Mouse (Mus musculus): ENCODE measurements around the gene Hspa12a. TPM values are rescaled to one million over a fixed set of nuclear protein-coding genes. Genes with fewer than 3 reads are reported as not detected.

Gene Hspa12a
- total RNA-seq, 2 experiments from 2014 or later = 186 to 192 TPM

- DNase-seq (ENCODE audit: extremely low spot score in 1 of 2, low spot score in 2 of 2) = no peak
- intact Hi-C loops (cut with DNase I) = loop anchor here (5.0 to 10.0 kb wide), 2 partner anchors 52 to 400 kb away; no protein-coding TSS in a partner anchor
Observed at GRCm38 (mm10) chr19:58805191-58805779, 138.2 kb downstream of the Hspa12a start.

GRCm38 (mm10) chr19:58795114-58795669 is 148.3 kb downstream of the Hspa12a start:
- DNase-seq (ENCODE audit: extremely low spot score in 1 of 2, low spot score in 2 of 2) = no peak
- intact Hi-C loops (cut with DNase I) = no loop called here

- intact Hi-C loops (cut with DNase I) = no loop called here
- peak in 1 of 2 experiments; percentile 53 for DNase-seq (ENCODE audit: extremely low spot score in 1 of 2, low spot score in 2 of 2)
Observed at GRCm38 (mm10) chr19:58794284-58794683, 149.2 kb downstream of the Hspa12a start, which contains the start of gene 1700019N19Rik. TSS of gene 1700019N19Rik (minus strand) at chr19:58794461.

DNA sequence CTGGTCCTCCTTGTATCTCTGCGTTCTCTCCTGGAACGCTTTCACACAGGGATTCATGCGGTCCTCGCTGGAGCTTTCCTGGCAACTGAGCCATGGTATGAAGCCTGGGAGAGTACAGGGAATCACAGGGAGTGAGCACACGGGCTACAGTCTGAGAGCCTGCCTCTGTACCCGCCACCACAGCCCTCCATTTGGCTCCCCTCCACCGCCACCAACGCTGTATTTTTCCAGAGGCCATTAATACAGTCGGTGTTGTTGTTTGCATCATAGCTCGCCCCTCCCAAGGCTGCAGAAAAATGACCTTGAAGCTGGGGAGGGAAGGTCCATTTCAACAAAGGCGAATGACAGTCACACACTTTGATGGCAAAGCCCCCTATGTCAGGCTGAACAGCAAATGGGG is 154.3 kb downstream of the Hspa12a start:
- DNase-seq (ENCODE audit: extremely low spot score in 1 of 2, low spot score in 2 of 2) = no peak
- intact Hi-C loops (cut with DNase I) = no loop called here

DNA sequence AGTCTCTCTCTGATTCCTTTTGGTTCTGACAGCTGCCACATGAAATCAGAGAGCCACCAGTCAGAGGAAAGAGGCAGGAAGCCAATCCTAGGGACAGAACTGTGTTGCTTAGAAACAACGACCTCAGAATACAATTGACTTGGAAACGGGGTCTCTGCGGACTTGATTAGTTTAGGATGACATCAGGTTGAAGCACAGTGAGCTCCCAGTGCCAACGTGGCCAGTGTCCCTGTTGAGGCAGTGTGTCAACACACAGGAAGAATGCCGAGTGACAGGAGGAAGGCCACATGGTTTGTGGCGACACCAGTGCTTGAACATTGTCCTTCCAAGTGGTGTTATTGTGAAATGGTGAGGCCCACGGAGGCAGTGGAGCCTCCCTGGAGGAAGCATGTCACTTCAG is 159.5 kb downstream of the Hspa12a start:
- intact Hi-C loops (cut with DNase I) = no loop called here
- peak in 1 of 2 experiments; percentile 23 for DNase-seq (ENCODE audit: extremely low spot score in 1 of 2, low spot score in 2 of 2)

- intact Hi-C loops (cut with DNase I) = no loop called here
- DNase-seq (ENCODE audit: extremely low spot score in 1 of 2, low spot score in 2 of 2) = no peak
Observed at GRCm38 (mm10) chr19:58781566-58781965, 161.9 kb downstream of the Hspa12a start.

- no peak for DNase-seq (ENCODE audit: extremely low spot score in 1 of 2, low spot score in 2 of 2)
- intact Hi-C loops (cut with DNase I) = no loop called here
Observed at GRCm38 (mm10) chr19:58776461-58776860, 167.0 kb downstream of the Hspa12a start.

DNA sequence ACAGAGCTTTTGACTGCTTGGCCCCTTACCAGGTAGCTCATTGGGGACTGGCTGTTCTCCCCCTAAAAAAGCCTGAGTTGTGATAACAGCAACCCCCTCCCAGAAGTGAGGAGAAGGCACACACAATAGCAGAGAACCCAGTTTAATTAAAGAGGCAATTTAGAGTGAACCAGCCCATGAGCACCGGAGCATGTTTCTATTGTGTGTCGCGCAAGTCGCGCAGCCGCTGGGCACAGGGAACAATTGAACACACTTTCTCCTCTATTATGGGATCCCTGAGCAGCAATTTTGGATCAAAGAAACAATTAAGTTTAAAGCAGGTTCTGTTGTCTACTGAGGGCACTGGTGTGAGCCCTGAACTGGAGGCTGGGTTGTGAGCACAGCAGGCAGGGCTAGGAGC is 176.1 kb downstream of the Hspa12a start:
- no peak for DNase-seq (ENCODE audit: extremely low spot score in 1 of 2, low spot score in 2 of 2)
- intact Hi-C loops (cut with DNase I) = no loop called here

DNA sequence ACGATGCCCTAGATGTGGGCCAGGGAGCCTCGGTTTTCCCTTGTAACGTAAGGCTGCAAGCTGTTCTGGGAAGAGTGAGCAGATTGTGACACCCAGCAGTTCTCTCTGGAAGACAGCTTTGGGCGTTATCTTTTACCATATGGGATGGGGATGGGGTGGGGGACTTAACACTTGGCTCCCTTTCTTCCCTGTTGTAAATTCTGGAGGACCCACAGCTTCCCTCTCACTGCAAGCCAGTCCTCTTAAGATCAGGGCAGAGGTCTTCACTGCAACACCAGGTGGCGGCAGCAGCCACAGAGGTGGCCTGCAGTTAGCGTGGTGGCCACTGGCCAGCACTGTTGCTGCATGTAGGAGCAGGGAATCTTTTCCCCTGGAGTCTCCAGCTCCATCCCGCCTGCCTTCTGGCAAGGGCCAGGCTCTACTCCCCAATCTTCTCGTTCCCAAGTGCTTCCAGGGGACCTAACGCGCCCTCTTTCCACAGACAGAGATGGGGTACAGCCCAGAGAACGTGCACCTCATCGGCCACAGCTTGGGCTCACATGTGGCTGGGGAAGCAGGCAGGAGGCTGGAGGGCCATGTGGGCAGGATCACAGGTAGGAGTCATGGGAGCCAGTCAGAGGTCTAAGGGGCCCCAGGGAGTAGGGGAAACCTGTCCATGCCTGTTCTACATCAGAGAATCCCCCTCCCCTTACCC is 180.5 kb downstream of the Hspa12a start:
- peak; percentile 61 to 83 for DNase-seq (ENCODE audit: extremely low spot score in 1 of 2, low spot score in 2 of 2)
- intact Hi-C loops (cut with DNase I) = loop anchor here (2.0 kb wide), 1 partner anchor 142 kb away; no protein-coding TSS in a partner anchor

DNA sequence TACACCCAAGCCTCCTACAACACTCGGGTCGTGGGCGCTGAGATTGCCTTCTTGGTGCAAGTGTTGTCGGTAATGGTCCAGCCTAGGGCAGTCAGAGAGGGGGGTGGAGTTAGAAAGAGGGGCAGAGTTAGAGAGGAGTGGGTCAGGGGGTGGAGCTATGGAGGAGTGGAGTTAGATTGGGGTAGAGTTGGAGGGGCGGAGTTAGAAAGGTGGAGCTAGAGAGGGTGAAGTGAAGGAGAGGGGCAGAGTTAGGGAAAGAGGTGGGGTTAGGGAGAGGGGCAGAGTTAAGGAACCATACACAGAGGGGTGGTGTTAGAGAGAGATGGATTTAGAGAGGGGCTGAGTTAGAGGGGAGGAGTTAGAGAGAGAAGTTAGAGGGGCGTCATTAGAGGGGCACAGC is 181.1 kb downstream of the Hspa12a start:
- intact Hi-C loops (cut with DNase I) = loop anchor here (2.0 kb wide), 1 partner anchor 142 kb away; no protein-coding TSS in a partner anchor
- DNase-seq (ENCODE audit: extremely low spot score in 1 of 2, low spot score in 2 of 2) = no peak

DNA sequence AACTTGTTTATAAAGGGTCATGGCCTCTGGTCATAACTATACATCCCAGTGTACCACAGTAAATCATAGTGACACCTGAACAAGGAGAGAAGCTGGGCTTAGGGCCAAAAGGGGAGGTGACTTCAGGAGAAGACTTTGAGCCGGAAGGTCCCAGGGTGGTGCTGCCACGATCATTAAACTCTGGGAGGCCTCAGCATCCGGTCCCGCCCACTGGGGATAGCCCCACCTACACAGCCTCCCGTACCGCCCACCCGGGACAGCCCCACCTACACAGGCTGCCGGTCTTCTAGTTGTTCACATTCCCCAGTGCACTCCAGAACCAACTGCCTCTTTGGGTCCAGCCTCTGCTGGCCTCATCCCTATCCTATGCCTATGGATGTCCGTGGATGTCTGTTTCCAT is 184.0 kb downstream of the Hspa12a start, which contains the start of gene Pnliprp2:
Gene Pnliprp2, plus strand, starts transcription at position 297 of the 400 bp plus-strand sequence.
- intact Hi-C loops (cut with DNase I) = no loop called here
- peak in 1 of 2 experiments; percentile 42 for DNase-seq (ENCODE audit: extremely low spot score in 1 of 2, low spot score in 2 of 2)

DNA sequence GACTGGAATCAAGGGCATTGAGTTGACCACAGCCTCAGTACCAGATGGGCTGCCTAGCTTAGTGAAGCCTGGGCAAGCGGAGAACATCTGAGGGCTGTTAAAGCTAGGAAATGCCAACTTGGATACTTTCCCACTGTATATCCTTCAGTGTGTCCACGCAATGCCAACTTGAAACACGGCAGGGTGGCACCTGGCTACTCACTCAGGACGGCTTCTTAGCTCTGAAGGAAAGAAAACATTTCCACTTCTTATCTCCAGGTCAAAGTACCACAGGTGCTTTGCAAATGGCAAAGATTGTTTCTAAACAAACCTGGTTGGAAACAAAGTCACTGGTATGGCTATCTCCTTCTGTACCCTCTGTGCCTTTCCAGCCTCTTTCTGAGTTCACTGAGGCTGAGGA is 184.6 kb downstream of the Hspa12a start:
- intact Hi-C loops (cut with DNase I) = no loop called here
- DNase-seq (ENCODE audit: extremely low spot score in 1 of 2, low spot score in 2 of 2) = no peak

GRCm38 (mm10) chr19:58751504-58751903 is 191.9 kb downstream of the Hspa12a start:
- no peak for DNase-seq (ENCODE audit: extremely low spot score in 1 of 2, low spot score in 2 of 2)
- intact Hi-C loops (cut with DNase I) = no loop called here

GRCm38 (mm10) chr19:58750822-58751221 is 192.6 kb downstream of the Hspa12a start:
- intact Hi-C loops (cut with DNase I) = no loop called here
- no peak for DNase-seq (ENCODE audit: extremely low spot score in 1 of 2, low spot score in 2 of 2)

- intact Hi-C loops (cut with DNase I) = no loop called here
- no peak for DNase-seq (ENCODE audit: extremely low spot score in 1 of 2, low spot score in 2 of 2)
Observed at GRCm38 (mm10) chr19:58747498-58748000, 195.9 kb downstream of the Hspa12a start.

Small RNA genes lying within 50 kb of the gene (microRNA-seq; reads per million reads assigned to microRNA genes)
- 3.7 reads per million, percentile 9 among the genes with 10 or more reads in this experiment for gene Mir3086

Other genes with a start within 250 kb of the Hspa12a start
- not detected for gene Pnliprp1, start 214.8 kb downstream of the Hspa12a start, total RNA-seq (2021)
- gene Pnliprp2, start 183.9 kb downstream of the Hspa12a start, total RNA-seq (2021) = not detected
- gene 1700019N19Rik, start 149.2 kb downstream of the Hspa12a start, total RNA-seq (2021) = not detected
- 1 to 10 TPM; 1.2 to 1.5 TPM for gene Eno4, start 229 bp downstream of the Hspa12a start, total RNA-seq (2021)
- 10 to 100 TPM; 77.1 to 88.1 TPM for gene Shtn1, start 132.4 kb upstream of the Hspa12a start, total RNA-seq (2021)
- gene Vax1, start 226.4 kb upstream of the Hspa12a start, total RNA-seq (2021) = 1 to 10 TPM; 1.5 to 2.1 TPM